Mouse (Mus musculus): ENCODE data around the gene Cxcr2. TPM values are rescaled to one million over a fixed set of nuclear protein-coding genes. Genes with fewer than 3 reads are reported as not detected.

Gene Cxcr2
- 0.08 TPM in 1 of 2 replicates, not detected in the other for polyA plus RNA-seq (2014; fragmentation: Nextera tagmentation; extraction: Ambion mirVana)

GRCm38 (mm10) chr1:74153461-74154184, at the start of gene Cxcr2:
TSS of gene Cxcr2 (plus strand) at chr1:74153989.
- no peak for ATAC-seq (ENCODE audit: insufficient number of reproducible peaks, insufficient read depth, low FRiP score, low read depth)
- Histone ChIP-seq H3K4me3 (ENCODE audit: control insufficient read depth in 1 of 2, insufficient read depth in 1 of 2, low read depth in 1 of 2, low read length in 2 of 2) (no peak within 1 kb of the TSS), H3K9ac (ENCODE audit: low read length) (no peak within 1 kb of the TSS), H3K4me1 (ENCODE audit: control insufficient read depth in 2 of 2, insufficient read depth in 2 of 2, low read length in 2 of 2) (peaks cover 13 to 20% of the 10 kb centered on the region in 2 experiments), H3K27ac (replicated peaks in 1 of 2; ENCODE audit: control insufficient read depth in 1 of 2, insufficient read depth in 1 of 2, low read depth in 2 of 2, low read length in 2 of 2) (no peak within 1 kb of the TSS), H3K36me3 (ENCODE audit: control insufficient read depth, insufficient read depth, low read length) (no peaks in the 10 kb centered on the region), H3K27me3 (ENCODE audit: control insufficient read depth, insufficient read depth, low read length) (no peaks in the 10 kb centered on the region), H3K4me2 (ENCODE audit: low read length) (no peak within 1 kb of the TSS), H3K9me3 (ENCODE audit: control insufficient read depth, low read length) (no peaks in the 10 kb centered on the region)
- 69% methylated on average over 8 of the region's 8 CpGs for WGBS

- Histone ChIP-seq H3K9ac (ENCODE audit: low read length) (no peak overlapping the region), H3K36me3 (ENCODE audit: control insufficient read depth, insufficient read depth, low read length) (no peaks in the 10 kb centered on the region), H3K4me2 (ENCODE audit: low read length) (no peak overlapping the region), H3K9me3 (ENCODE audit: control insufficient read depth, low read length) (no peaks in the 10 kb centered on the region), H3K4me1 (ENCODE audit: control insufficient read depth in 2 of 2, insufficient read depth in 2 of 2, low read length in 2 of 2) (peaks cover 26 to 34% of the 10 kb centered on the region in 2 experiments), H3K4me3 (ENCODE audit: control insufficient read depth in 1 of 2, insufficient read depth in 1 of 2, low read depth in 1 of 2, low read length in 2 of 2) (no peak overlapping the region), H3K27ac (replicated peaks in 1 of 2; ENCODE audit: control insufficient read depth in 1 of 2, insufficient read depth in 1 of 2, low read depth in 2 of 2, low read length in 2 of 2) (no peak overlapping the region), H3K27me3 (ENCODE audit: control insufficient read depth, insufficient read depth, low read length) (no peaks in the 10 kb centered on the region; the same call in 1 of the 2 replicates)
- no peak for ATAC-seq (ENCODE audit: insufficient number of reproducible peaks, insufficient read depth, low FRiP score, low read depth)
- 79% methylated on average over 4 of the region's 4 CpGs for WGBS
These were observed 48.1 kb upstream of the Cxcr2 start for GRCm38 (mm10) chr1:74105660-74106059.

GRCm38 (mm10) chr1:74106214-74106613, 47.6 kb upstream of the Cxcr2 start:
- H3K4me2 ChIP-seq (ENCODE audit: low read length), result no peak overlapping the region
- no peak overlapping the region for H3K9ac ChIP-seq (ENCODE audit: low read length)
- no peaks in the 10 kb centered on the region; the same call in 1 of the 2 replicates for H3K27me3 ChIP-seq (ENCODE audit: control insufficient read depth, insufficient read depth, low read length)
- no peak overlapping the region for H3K27ac ChIP-seq (replicated peaks in 1 of 2; ENCODE audit: control insufficient read depth in 1 of 2, insufficient read depth in 1 of 2, low read depth in 2 of 2, low read length in 2 of 2)
- no peak overlapping the region for H3K4me3 ChIP-seq (ENCODE audit: control insufficient read depth in 1 of 2, insufficient read depth in 1 of 2, low read depth in 1 of 2, low read length in 2 of 2)
- H3K4me1 ChIP-seq (ENCODE audit: control insufficient read depth in 2 of 2, insufficient read depth in 2 of 2, low read length in 2 of 2), result peaks cover 29 to 39% of the 10 kb centered on the region in 2 experiments
- no peaks in the 10 kb centered on the region for H3K9me3 ChIP-seq (ENCODE audit: control insufficient read depth, low read length)
- no peak for ATAC-seq (ENCODE audit: insufficient number of reproducible peaks, insufficient read depth, low FRiP score, low read depth)
- no peaks in the 10 kb centered on the region for H3K36me3 ChIP-seq (ENCODE audit: control insufficient read depth, insufficient read depth, low read length)
- WGBS, result 77% methylated on average over 6 of the region's 6 CpGs

- Histone ChIP-seq H3K4me3 (ENCODE audit: control insufficient read depth in 1 of 2, insufficient read depth in 1 of 2, low read depth in 1 of 2, low read length in 2 of 2) (no peak overlapping the region), H3K36me3 (ENCODE audit: control insufficient read depth, insufficient read depth, low read length) (no peaks in the 10 kb centered on the region), H3K4me2 (ENCODE audit: low read length) (no peak overlapping the region), H3K4me1 (ENCODE audit: control insufficient read depth in 2 of 2, insufficient read depth in 2 of 2, low read length in 2 of 2) (peaks cover 34 to 40% of the 10 kb centered on the region in 2 experiments), H3K27me3 (ENCODE audit: control insufficient read depth, insufficient read depth, low read length) (no peaks in the 10 kb centered on the region; the same call in 1 of the 2 replicates), H3K9me3 (ENCODE audit: control insufficient read depth, low read length) (no peaks in the 10 kb centered on the region), H3K9ac (ENCODE audit: low read length) (no peak overlapping the region), H3K27ac (replicated peaks in 1 of 2; ENCODE audit: control insufficient read depth in 1 of 2, insufficient read depth in 1 of 2, low read depth in 2 of 2, low read length in 2 of 2) (peak overlapping the region in 1 of 2 experiments; percentile 37; a peak in 2 of 4 replicates)
- 28% methylated on average over 4 of the region's 5 CpGs for WGBS
- ATAC-seq (ENCODE audit: insufficient number of reproducible peaks, insufficient read depth, low FRiP score, low read depth), result 0 out of 2 replicates have a peak, but pooled peaks have one; percentile 36
These were observed 45.7 kb upstream of the Cxcr2 start for GRCm38 (mm10) chr1:74107931-74108618.

DNA sequence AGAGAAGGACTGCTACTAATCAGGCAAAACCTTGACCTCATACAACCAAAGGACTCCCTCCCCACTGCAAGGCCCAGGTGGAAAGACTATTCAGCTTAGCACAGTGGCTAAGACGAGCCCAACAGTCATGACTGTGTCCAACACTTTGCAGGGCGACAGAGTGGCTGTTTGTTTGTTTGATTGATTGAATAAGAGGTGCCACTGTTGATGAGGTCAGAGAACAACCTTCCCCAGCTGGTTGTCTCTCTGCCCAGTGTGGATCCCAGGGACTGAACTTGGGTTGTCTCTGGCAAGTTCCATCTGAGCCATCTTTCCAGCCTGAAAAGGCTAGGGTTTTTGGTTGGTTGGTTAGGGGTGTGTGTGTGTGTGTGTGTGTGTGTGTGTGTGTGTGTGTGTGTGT, 44.1 kb upstream of the Cxcr2 start:
- no peaks in the 10 kb centered on the region for H3K9me3 ChIP-seq (ENCODE audit: control insufficient read depth, low read length)
- peaks cover 23 to 24% of the 10 kb centered on the region in 2 experiments for H3K4me1 ChIP-seq (ENCODE audit: control insufficient read depth in 2 of 2, insufficient read depth in 2 of 2, low read length in 2 of 2)
- H3K36me3 ChIP-seq (ENCODE audit: control insufficient read depth, insufficient read depth, low read length), result no peaks in the 10 kb centered on the region
- H3K4me2 ChIP-seq (ENCODE audit: low read length), result no peak overlapping the region
- H3K27ac ChIP-seq (replicated peaks in 1 of 2; ENCODE audit: control insufficient read depth in 1 of 2, insufficient read depth in 1 of 2, low read depth in 2 of 2, low read length in 2 of 2), result no peak overlapping the region
- 76% methylated on average over 2 of the region's 2 CpGs for WGBS
- no peak overlapping the region for H3K4me3 ChIP-seq (ENCODE audit: control insufficient read depth in 1 of 2, insufficient read depth in 1 of 2, low read depth in 1 of 2, low read length in 2 of 2)
- H3K27me3 ChIP-seq (ENCODE audit: control insufficient read depth, insufficient read depth, low read length), result no peaks in the 10 kb centered on the region; the same call in 1 of the 2 replicates
- no peak for ATAC-seq (ENCODE audit: insufficient number of reproducible peaks, insufficient read depth, low FRiP score, low read depth)
- no peak overlapping the region for H3K9ac ChIP-seq (ENCODE audit: low read length)

GRCm38 (mm10) chr1:74110932-74111695, 42.7 kb upstream of the Cxcr2 start:
- H3K27ac ChIP-seq (replicated peaks in 1 of 2; ENCODE audit: control insufficient read depth in 1 of 2, insufficient read depth in 1 of 2, low read depth in 2 of 2, low read length in 2 of 2), result no peak overlapping the region
- H3K36me3 ChIP-seq (ENCODE audit: control insufficient read depth, insufficient read depth, low read length), result no peaks in the 10 kb centered on the region
- no peak overlapping the region for H3K4me3 ChIP-seq (ENCODE audit: control insufficient read depth in 1 of 2, insufficient read depth in 1 of 2, low read depth in 1 of 2, low read length in 2 of 2)
- H3K9me3 ChIP-seq (ENCODE audit: control insufficient read depth, low read length), result no peaks in the 10 kb centered on the region
- H3K9ac ChIP-seq (ENCODE audit: low read length), result peak overlapping the region; percentile 39; the same call in 1 of the 2 replicates
- no peak for ATAC-seq (ENCODE audit: insufficient number of reproducible peaks, insufficient read depth, low FRiP score, low read depth)
- peaks cover 19 to 22% of the 10 kb centered on the region in 2 experiments for H3K4me1 ChIP-seq (ENCODE audit: control insufficient read depth in 2 of 2, insufficient read depth in 2 of 2, low read length in 2 of 2)
- no peak overlapping the region for H3K4me2 ChIP-seq (ENCODE audit: low read length)
- 29% methylated on average over 8 of the region's 8 CpGs for WGBS
- no peaks in the 10 kb centered on the region; the same call in 1 of the 2 replicates for H3K27me3 ChIP-seq (ENCODE audit: control insufficient read depth, insufficient read depth, low read length)

DNA sequence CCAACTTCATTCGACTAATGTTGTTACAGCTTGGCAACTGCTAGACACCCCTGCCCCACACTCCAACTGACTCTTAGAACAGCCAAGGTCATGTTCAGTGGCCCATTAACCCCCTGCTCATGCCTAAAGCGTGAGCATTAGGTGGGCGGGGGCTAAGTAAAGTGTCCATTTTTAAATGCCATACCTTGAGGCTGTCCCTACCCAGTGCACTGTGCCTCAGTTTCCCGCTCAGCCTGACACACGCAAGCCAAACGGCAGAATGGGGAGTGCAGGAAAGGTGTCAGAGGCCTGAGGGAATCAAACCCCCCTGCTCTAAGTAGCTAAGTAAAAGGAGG, 42.1 kb upstream of the Cxcr2 start:
- no peak overlapping the region for H3K4me3 ChIP-seq (ENCODE audit: control insufficient read depth in 1 of 2, insufficient read depth in 1 of 2, low read depth in 1 of 2, low read length in 2 of 2)
- peak overlapping the region; percentile 39; the same call in 1 of the 2 replicates for H3K9ac ChIP-seq (ENCODE audit: low read length)
- peaks cover 19 to 22% of the 10 kb centered on the region in 2 experiments for H3K4me1 ChIP-seq (ENCODE audit: control insufficient read depth in 2 of 2, insufficient read depth in 2 of 2, low read length in 2 of 2)
- H3K9me3 ChIP-seq (ENCODE audit: control insufficient read depth, low read length), result no peaks in the 10 kb centered on the region
- H3K27ac ChIP-seq (replicated peaks in 1 of 2; ENCODE audit: control insufficient read depth in 1 of 2, insufficient read depth in 1 of 2, low read depth in 2 of 2, low read length in 2 of 2), result no peak overlapping the region
- 56% methylated on average over 6 of the region's 6 CpGs for WGBS
- no peaks in the 10 kb centered on the region; the same call in 1 of the 2 replicates for H3K27me3 ChIP-seq (ENCODE audit: control insufficient read depth, insufficient read depth, low read length)
- no peak overlapping the region for H3K4me2 ChIP-seq (ENCODE audit: low read length)
- no peaks in the 10 kb centered on the region for H3K36me3 ChIP-seq (ENCODE audit: control insufficient read depth, insufficient read depth, low read length)
- no peak for ATAC-seq (ENCODE audit: insufficient number of reproducible peaks, insufficient read depth, low FRiP score, low read depth)
